Mouse (Mus musculus) adrenal gland (tissue): ENCODE measurements around the gene Prss27.

ENCODE experiments used
- microRNA-seq, 2 experiments: library from miRNA; unstranded; fragments of <30 nt; microRNA quantifications; one replicate each; pipeline ENCODE4; 2019

Gene Prss27

Small RNA genes lying within 50 kb of the gene (microRNA-seq; reads per million reads assigned to microRNA genes)
- 0 reads per million in 2 experiments for gene Gm27700
